Mouse (Mus musculus): Measurements from ENCODE around the gene Capn10. TPM values are rescaled to one million over a fixed set of nuclear protein-coding genes. Genes with fewer than 3 reads are reported as not detected.

Gene Capn10
- polyA plus RNA-seq, 1 experiment from 2014 or later: 60.0 TPM

DNA sequence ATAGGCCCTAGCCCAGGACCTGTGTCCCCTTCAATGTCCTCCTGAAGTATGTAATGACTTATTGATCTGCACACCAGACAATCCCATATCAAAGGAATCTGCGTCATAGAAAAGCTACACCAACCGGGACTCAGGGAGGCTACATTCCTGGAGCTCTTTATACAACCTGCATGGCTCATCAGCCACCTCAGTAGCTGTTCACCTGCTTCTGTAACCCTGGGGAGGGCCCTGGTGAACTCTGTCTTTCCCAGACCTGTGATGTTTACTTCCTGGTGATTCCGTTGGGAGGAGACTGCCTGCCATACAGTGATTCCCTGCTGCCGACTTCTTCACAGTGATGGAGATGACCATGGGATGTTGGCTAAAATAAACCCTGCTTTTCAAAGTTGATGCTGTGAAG, 54.7 kb downstream of the Capn10 start:
- 82% methylated on average over 4 of the region's 4 CpGs for WGBS
- H3K4me2 ChIP-seq (replicated peaks): no peak overlapping the region
- H3K4me1 ChIP-seq: no peaks in the 10 kb centered on the region
- no peaks in the 10 kb centered on the region for H3K27me3 ChIP-seq (replicated peaks)
- no peak overlapping the region for H3K4me3 ChIP-seq
- H3K9me3 ChIP-seq: no peaks in the 10 kb centered on the region
- no peak overlapping the region for H3K27ac ChIP-seq
- ATAC-seq (ENCODE audit: low FRiP score, low read depth): no peak
- no peaks in the 10 kb centered on the region for H3K36me3 ChIP-seq
- no peak overlapping the region for H3K9ac ChIP-seq

- no peaks in the 10 kb centered on the region for H3K36me3 ChIP-seq
- H3K27me3 ChIP-seq (replicated peaks): no peaks in the 10 kb centered on the region
- H3K9ac ChIP-seq: no peak overlapping the region
- H3K9me3 ChIP-seq: no peaks in the 10 kb centered on the region
- no peak overlapping the region for H3K4me2 ChIP-seq (replicated peaks)
- H3K27ac ChIP-seq: no peak overlapping the region
- WGBS: 49% methylated on average over 4 of the region's 4 CpGs
- H3K4me3 ChIP-seq: no peak overlapping the region
- H3K4me1 ChIP-seq: no peaks in the 10 kb centered on the region
- no peak for ATAC-seq (ENCODE audit: low FRiP score, low read depth)
Measured at GRCm38 (mm10) chr1:92989891-92990290, 55.7 kb downstream of the Capn10 start.

- Histone ChIP-seq H3K9me3 (no peaks in the 10 kb centered on the region), H3K4me2 (replicated peaks) (no peak overlapping the region), H3K4me1 (no peaks in the 10 kb centered on the region), H3K27me3 (replicated peaks) (no peaks in the 10 kb centered on the region), H3K36me3 (no peaks in the 10 kb centered on the region), H3K9ac (no peak overlapping the region), H3K27ac (no peak overlapping the region), H3K4me3 (no peak overlapping the region)
- no peak for ATAC-seq (ENCODE audit: low FRiP score, low read depth)
- WGBS: 83% methylated on average over 6 of the region's 6 CpGs
Measured at GRCm38 (mm10) chr1:92992214-92992855, 58.2 kb downstream of the Capn10 start.

GRCm38 (mm10) chr1:92992880-92993279, 58.7 kb downstream of the Capn10 start:
- Histone ChIP-seq H3K9ac (no peak overlapping the region), H3K4me1 (no peaks in the 10 kb centered on the region), H3K27me3 (replicated peaks) (no peaks in the 10 kb centered on the region), H3K36me3 (no peaks in the 10 kb centered on the region), H3K4me3 (no peak overlapping the region), H3K4me2 (replicated peaks) (no peak overlapping the region), H3K9me3 (no peaks in the 10 kb centered on the region), H3K27ac (no peak overlapping the region)
- no peak for ATAC-seq (ENCODE audit: low FRiP score, low read depth)
- 74% methylated on average over 2 of the region's 2 CpGs for WGBS

Other genes with a start within 250 kb of the Capn10 start
- gene Gpc1, start 102.7 kb upstream of the Capn10 start, polyA plus RNA-seq (2016; fragmentation: Nextera tagmentation; extraction: Ambion mirVana): 70.0 and 74.9 TPM in 2 replicates
- 0.65 and 0.74 TPM in 2 replicates for gene Ankmy1, start 31.5 kb upstream of the Capn10 start, polyA plus RNA-seq (2016; fragmentation: Nextera tagmentation; extraction: Ambion mirVana)
- gene Dusp28, start 27.4 kb upstream of the Capn10 start, polyA plus RNA-seq (2016; fragmentation: Nextera tagmentation; extraction: Ambion mirVana): 13.1 and 13.4 TPM in 2 replicates
- 37.5 and 40.3 TPM in 2 replicates for gene Rnpepl1, start 23.6 kb upstream of the Capn10 start, polyA plus RNA-seq (2016; fragmentation: Nextera tagmentation; extraction: Ambion mirVana)
- gene Gpr35, start 16.5 kb downstream of the Capn10 start, polyA plus RNA-seq (2016; fragmentation: Nextera tagmentation; extraction: Ambion mirVana): 0.38 TPM in 2 replicates
- not detected in 2 replicates for gene Aqp12, start 72.0 kb downstream of the Capn10 start, polyA plus RNA-seq (2016; fragmentation: Nextera tagmentation; extraction: Ambion mirVana)
- gene Kif1a, start 167.6 kb downstream of the Capn10 start, polyA plus RNA-seq (2016; fragmentation: Nextera tagmentation; extraction: Ambion mirVana): 132 and 136 TPM in 2 replicates
- gene Agxt, start 200.9 kb downstream of the Capn10 start, polyA plus RNA-seq (2016; fragmentation: Nextera tagmentation; extraction: Ambion mirVana): not detected in 2 replicates
- gene 2310007B03Rik, start 226.6 kb downstream of the Capn10 start, polyA plus RNA-seq (2016; fragmentation: Nextera tagmentation; extraction: Ambion mirVana): 0.09 and 0.29 TPM in 2 replicates
- gene Crocc2, start 234.3 kb downstream of the Capn10 start, polyA plus RNA-seq (2016; fragmentation: Nextera tagmentation; extraction: Ambion mirVana): 0.15 and 0.19 TPM in 2 replicates

All from neural tube, embryonic 12.5 days (tissue).